Mouse (Mus musculus) cerebellum, postnatal 36 days (tissue): ENCODE measurements around the gene Dusp23.

Source experiments
- DNase-seq, 2 experiments: peaks; one replicate each; pipeline ENCODE4 v3.0.0; 2021 to 2022; ENCODE audit warnings: mixed read lengths in 2 of 2

Gene Dusp23

GRCm38 (mm10) chr1:172619235-172619634 is 13.5 kb downstream of the Dusp23 start:
- peak; percentile 78 to 80 for DNase-seq

GRCm38 (mm10) chr1:172618141-172618540 is 14.6 kb downstream of the Dusp23 start:
- DNase-seq: no peak

GRCm38 (mm10) chr1:172617365-172618076 is 15.2 kb downstream of the Dusp23 start:
- no peak for DNase-seq

GRCm38 (mm10) chr1:172616537-172617300 is 16.0 kb downstream of the Dusp23 start:
- peak; percentile 22 to 37 for DNase-seq

- DNase-seq: no peak
These were observed 17.4 kb downstream of the Dusp23 start for GRCm38 (mm10) chr1:172615412-172615811.

GRCm38 (mm10) chr1:172614654-172615053 is 18.1 kb downstream of the Dusp23 start:
- no peak for DNase-seq

GRCm38 (mm10) chr1:172612745-172613144 is 20.0 kb downstream of the Dusp23 start:
- no peak for DNase-seq

- no peak for DNase-seq
These were observed 21.5 kb downstream of the Dusp23 start for GRCm38 (mm10) chr1:172611304-172611703.

- DNase-seq: no peak
These were observed 30.4 kb downstream of the Dusp23 start, which contains the start of gene Fcrl6 for GRCm38 (mm10) chr1:172602326-172602725. Fcrl6 (minus strand) TSS chr1:172602551.

GRCm38 (mm10) chr1:172594495-172594894 is 38.3 kb downstream of the Dusp23 start:
- peak; percentile 15 to 36 for DNase-seq

- DNase-seq: no peak
These were observed 38.8 kb downstream of the Dusp23 start for GRCm38 (mm10) chr1:172593956-172594355.

- DNase-seq: no peak
These were observed 39.4 kb downstream of the Dusp23 start for GRCm38 (mm10) chr1:172593321-172593720.

GRCm38 (mm10) chr1:172590385-172590784 is 42.4 kb downstream of the Dusp23 start, which contains the start of gene Slamf8:
Slamf8 (minus strand) TSS chr1:172590568.
- no peak for DNase-seq

GRCm38 (mm10) chr1:172585612-172586567 is 46.9 kb downstream of the Dusp23 start:
- DNase-seq: peak in 1 of 2 experiments; percentile 10

- no peak for DNase-seq
These were observed 47.7 kb downstream of the Dusp23 start for GRCm38 (mm10) chr1:172585026-172585425.

GRCm38 (mm10) chr1:172584271-172584670 is 48.5 kb downstream of the Dusp23 start:
- no peak for DNase-seq

- DNase-seq: no peak
These were observed 50.3 kb downstream of the Dusp23 start for GRCm38 (mm10) chr1:172582436-172582835.
